Mouse (Mus musculus) liver (tissue): ENCODE results near the gene Rac1.
"Not testable (repeated sequence)": the region's sequence is repeated elsewhere in the genome, so short reads cannot be mapped to it uniquely, and the experiment has no call there.

Experiments
- DNase-seq: peaks from one replicate; pipeline ENCODE4 v3.0.0-alpha.2; 2020; ENCODE audit warnings: mixed read lengths

Rac1 gene

GRCm38 (mm10) chr5:143525454-143526225 lies 2.2 kb downstream of the Rac1 start:
- no peak for DNase-seq

GRCm38 (mm10) chr5:143522882-143523281 lies 5.0 kb downstream of the Rac1 start:
- no peak for DNase-seq

GRCm38 (mm10) chr5:143520415-143520814 lies 7.4 kb downstream of the Rac1 start:
- DNase-seq: no peak

GRCm38 (mm10) chr5:143518045-143518591 lies 9.7 kb downstream of the Rac1 start:
- no peak for DNase-seq

- no peak for DNase-seq
Measured at GRCm38 (mm10) chr5:143517436-143517835, 10.4 kb downstream of the Rac1 start.

- DNase-seq: no peak
Measured at GRCm38 (mm10) chr5:143517005-143517404, 10.8 kb downstream of the Rac1 start.

- DNase-seq: no peak
Measured at GRCm38 (mm10) chr5:143514878-143515277, 13.0 kb downstream of the Rac1 start.

- no peak for DNase-seq
Measured at GRCm38 (mm10) chr5:143512305-143512704, 15.5 kb downstream of the Rac1 start.

GRCm38 (mm10) chr5:143511577-143511976 lies 16.3 kb downstream of the Rac1 start:
- no peak for DNase-seq

GRCm38 (mm10) chr5:143509737-143510136 lies 18.1 kb downstream of the Rac1 start:
- DNase-seq: peak; percentile 74

- peak; percentile 49 for DNase-seq
Measured at GRCm38 (mm10) chr5:143509294-143509693, 18.5 kb downstream of the Rac1 start.

- DNase-seq: no peak
Measured at GRCm38 (mm10) chr5:143505545-143505944, 22.3 kb downstream of the Rac1 start.

GRCm38 (mm10) chr5:143505056-143505455 lies 22.8 kb downstream of the Rac1 start:
- no peak for DNase-seq

- DNase-seq: no peak
Measured at GRCm38 (mm10) chr5:143504453-143504852, 23.4 kb downstream of the Rac1 start.

GRCm38 (mm10) chr5:143503740-143504139 lies 24.1 kb downstream of the Rac1 start:
- no peak for DNase-seq

GRCm38 (mm10) chr5:143502899-143503557 lies 24.8 kb downstream of the Rac1 start:
- DNase-seq: no peak

- no peak for DNase-seq
Measured at GRCm38 (mm10) chr5:143501649-143502048, 26.2 kb downstream of the Rac1 start.

GRCm38 (mm10) chr5:143501140-143501539 lies 26.7 kb downstream of the Rac1 start:
- DNase-seq: no peak

- DNase-seq: not testable (repeated sequence)
Measured at GRCm38 (mm10) chr5:143500711-143501110, 27.1 kb downstream of the Rac1 start.

GRCm38 (mm10) chr5:143499686-143500085 lies 28.1 kb downstream of the Rac1 start:
- DNase-seq: no peak

- no peak for DNase-seq
Measured at GRCm38 (mm10) chr5:143499197-143499596, 28.6 kb downstream of the Rac1 start.

GRCm38 (mm10) chr5:143497451-143497850 lies 30.4 kb downstream of the Rac1 start:
- no peak for DNase-seq

- no peak for DNase-seq
Measured at GRCm38 (mm10) chr5:143495708-143496107, 32.1 kb downstream of the Rac1 start.

- no peak for DNase-seq
Measured at GRCm38 (mm10) chr5:143493163-143493562, 34.7 kb downstream of the Rac1 start.
